Mouse (Mus musculus) megakaryocyte-erythroid progenitor cell, adult 5-6 weeks (primary cell): ENCODE measurements around the gene Adam11. TPM values are rescaled to one million over a fixed set of nuclear protein-coding genes. Genes with fewer than 3 reads are reported as not detected.
"Not testable (repeated sequence)": the region's sequence is repeated elsewhere in the genome, so short reads cannot be mapped to it uniquely, and the experiment has no call there.

Experiments used
- ATAC-seq: replicated peaks from 2 replicates; pipeline ENCODE4 v1.8.0; 2016; ENCODE audit warnings: mild to moderate bottlenecking, inconsistent platforms; ENCODE audit not compliant: severe bottlenecking, poor library complexity, low FRiP score, low TSS enrichment
- total RNA-seq, 2 experiments: library from RNA; stranded (forward) in 1 of 2; stranded (reverse) in 1 of 2; fragments of 200-1000, 215-1000 nt in 1 of 2; fragments of >200 nt in 1 of 2; fragmentation: Nextera tagmentation in 1 of 2; gene quantifications; 2 replicates each; pipeline ENCODE4 v1.2.3; 2014 to 2017

Gene Adam11
- total RNA-seq (2014; fragmentation: Nextera tagmentation): 0.28 and 3.0 TPM in 2 replicates
- 0.14 and 0.15 TPM in 2 replicates for total RNA-seq (2017)

DNA sequence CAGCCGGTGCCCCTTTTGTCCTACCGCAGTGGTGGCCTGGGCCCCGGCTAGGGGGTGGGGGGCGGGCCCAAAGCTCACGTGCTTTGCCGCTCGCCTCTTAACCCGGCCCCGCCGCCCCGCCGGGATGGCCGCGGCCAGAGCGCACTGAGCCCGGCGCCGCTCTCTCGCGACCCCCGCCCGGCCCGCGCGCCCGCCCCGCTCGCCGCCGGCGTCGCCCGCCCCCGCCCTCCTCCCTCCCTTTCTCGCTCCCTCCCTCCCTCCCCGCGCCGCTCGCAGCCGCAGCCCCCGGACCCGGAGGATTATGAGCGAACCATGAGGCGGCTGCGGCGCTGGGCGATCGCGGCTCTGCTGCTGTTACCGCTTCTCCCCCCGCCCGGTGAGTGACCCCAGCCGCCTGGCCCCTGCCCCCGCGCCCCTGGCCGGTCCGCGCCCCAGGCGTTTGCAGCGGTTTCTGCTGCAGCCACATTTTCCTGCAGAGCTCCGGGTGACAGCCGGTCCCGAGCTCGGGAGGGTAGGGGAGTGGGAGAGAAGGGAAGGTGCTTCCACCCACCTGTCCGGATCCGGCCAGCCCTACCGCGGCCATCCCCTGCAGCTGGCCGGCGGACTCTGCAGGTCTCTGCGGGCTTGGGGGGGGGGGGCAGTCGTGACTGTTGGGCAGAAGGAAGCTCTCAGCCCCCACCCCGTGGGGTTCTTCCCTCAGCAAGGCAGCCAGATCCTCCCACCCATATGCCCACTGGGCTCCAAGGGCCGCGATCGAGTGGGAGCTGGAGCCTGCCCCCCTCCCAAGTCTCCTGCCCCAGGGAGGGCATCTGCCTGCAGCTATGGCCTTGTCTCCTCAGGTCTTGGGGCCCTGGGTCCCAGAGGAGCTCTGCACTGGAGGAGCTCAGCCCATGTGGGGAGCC, at the start of gene Adam11:
Gene Adam11 (plus strand): TSS at position 131 of the 902 bp plus-strand sequence.
- no peak for ATAC-seq

DNA sequence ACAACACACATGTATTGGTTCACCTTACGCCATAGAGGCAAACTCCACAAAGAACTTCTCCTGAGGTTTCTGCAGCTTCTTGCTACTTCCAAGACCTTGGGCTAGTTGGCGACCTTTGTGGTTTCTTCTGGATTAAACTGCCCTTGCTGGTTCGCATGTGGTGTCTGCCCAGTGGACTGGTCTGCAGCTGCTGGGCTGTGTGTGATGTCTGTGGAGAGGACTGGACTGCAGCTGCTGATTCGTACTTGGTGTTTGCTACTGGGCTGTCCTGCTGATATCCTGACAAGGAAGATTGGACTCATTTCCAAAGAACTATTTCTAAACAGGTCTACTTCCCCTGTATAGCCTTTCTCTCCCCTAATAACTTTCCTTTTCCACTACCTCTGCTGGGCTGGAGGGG, 48.8 kb upstream of the Adam11 start:
- ATAC-seq: no peak

DNA sequence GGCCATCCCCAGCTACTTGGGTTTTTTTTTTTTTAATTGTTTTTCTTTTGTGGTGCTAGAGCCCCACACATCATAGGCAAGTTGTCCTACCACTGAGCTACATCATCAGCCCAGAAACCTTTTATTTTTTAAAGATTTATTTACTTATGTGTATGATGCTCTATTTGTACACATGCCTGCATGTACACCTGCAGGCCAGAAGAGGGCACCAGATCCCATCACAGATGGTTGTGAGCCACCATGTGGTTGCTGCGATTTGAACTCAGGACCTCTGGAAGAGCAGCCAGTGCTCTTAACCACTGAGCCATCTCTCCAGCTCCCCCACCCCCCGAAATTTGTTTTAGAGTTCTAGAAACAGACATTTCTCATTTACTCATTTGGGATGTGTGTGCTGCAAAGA, 46.7 kb upstream of the Adam11 start:
- not testable (repeated sequence) for ATAC-seq

DNA sequence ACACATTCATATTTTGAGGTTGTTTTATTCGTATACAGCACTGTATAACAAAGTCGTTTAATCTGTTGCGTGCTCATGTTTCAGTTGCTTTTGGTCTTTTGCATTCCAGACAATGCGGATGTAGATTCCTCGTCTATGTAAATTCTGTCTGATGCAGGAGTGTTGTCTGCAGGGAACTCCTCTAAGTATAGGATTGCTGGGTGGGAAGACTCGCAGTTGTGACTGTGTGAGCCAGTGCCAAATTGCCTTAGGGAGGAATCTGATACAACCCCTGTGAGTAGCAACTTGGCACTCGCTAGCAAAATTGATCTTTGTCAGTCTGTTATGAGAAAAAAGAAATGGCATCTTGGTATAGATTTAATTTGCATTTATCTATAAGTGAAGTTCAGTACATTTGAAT, 45.1 kb upstream of the Adam11 start:
- no peak for ATAC-seq

DNA sequence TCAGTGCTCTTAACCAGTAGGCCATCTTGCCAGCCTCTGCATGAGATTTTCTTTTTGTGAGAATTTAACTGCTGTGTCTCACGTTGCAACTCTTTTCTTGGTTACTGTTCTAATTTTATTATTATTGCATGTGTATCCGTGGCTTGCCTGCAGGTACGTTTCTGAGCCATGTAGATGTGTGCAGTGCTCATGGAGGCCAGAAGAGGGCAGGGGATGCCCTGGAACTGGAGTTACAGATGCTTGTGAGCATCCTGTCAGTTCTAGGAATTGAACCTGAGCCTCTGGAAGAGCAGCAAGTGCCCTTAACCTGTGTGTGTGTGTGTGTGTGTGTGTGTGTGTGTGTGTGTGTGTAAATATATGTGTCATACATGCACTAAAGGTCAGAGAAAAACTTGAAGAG, 35.7 kb upstream of the Adam11 start:
- ATAC-seq: 0 out of 2 replicates have a peak, but pooled peaks have one; percentile 57

DNA sequence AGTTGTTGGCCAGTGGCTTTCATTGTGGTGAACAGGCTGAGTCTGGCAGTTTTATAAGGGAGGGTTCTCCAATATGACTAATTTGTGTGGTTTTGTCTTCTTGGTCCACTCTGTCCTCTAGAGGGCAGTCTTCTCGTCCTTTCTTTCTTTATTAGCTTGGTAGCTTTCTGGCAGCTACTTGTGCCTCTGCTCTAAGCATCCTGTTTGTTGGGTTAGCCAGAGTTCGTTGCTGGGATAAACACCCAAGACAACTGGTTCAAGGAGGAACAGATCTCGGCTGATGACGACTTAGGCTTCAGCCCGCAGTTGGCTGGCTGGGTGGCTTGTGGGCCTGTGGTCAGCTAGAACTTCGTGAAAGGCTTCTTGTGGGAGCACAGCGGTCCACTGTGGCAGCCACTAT, 32.6 kb upstream of the Adam11 start:
- peak; percentile 65; the same call in 1 of the 2 replicates for ATAC-seq

DNA sequence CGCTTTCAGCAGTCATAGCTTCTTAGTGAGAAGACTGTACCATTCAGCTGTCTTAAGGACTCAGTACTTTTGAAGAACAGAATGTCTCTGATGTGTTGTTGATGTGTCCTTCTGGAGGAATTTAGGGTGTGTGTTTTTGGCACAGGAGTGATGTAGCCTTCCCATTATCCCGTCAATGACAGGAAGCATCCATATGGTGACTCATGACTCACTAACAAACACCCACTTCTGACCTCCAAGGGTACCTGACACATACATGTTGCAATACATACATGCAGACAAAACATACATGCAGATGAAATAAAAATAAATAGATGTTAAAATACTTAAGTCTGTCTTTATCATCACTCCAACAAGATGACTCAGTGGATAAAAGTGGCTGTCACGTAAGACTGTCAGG, 31.4 kb upstream of the Adam11 start:
- ATAC-seq: no peak

DNA sequence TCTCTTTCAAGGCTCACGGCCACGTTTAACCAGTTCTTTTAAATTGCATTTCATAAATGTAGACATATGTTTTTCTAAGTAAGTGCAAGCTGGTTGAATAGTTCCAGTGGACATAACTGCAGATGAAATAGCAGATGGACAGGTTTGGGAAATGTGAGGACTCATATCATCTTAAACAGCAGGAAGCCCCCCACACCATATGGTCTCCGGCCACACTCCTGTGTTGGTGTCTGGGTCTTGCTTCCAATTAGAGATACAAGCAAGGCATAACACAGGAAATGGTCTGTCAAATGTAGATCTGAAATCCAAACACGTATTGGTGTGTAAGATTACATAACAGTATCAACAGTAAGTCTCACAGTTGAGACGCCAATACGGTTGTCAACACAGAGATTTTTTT, 29.9 kb upstream of the Adam11 start:
- ATAC-seq: no peak

DNA sequence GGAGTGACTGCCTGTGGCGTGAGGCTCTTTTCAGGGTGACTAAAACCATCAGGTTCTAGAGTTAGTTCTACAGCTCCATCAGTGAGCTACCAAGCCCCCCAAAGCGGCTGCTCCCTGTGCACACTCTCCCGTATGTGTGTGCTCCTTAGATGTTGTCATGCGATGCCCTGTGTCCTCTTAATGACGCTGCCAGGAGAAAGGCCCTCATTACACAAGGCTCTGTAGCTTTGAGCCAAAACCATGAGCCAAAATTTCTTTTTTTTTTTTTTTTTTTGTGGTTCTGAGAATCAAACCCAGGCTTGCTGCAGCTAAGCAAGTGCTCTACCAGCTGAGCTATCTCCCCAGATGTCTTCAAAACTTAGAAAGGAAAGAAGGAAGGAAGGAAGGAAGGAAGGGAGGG, 28.1 kb upstream of the Adam11 start:
- no peak for ATAC-seq

DNA sequence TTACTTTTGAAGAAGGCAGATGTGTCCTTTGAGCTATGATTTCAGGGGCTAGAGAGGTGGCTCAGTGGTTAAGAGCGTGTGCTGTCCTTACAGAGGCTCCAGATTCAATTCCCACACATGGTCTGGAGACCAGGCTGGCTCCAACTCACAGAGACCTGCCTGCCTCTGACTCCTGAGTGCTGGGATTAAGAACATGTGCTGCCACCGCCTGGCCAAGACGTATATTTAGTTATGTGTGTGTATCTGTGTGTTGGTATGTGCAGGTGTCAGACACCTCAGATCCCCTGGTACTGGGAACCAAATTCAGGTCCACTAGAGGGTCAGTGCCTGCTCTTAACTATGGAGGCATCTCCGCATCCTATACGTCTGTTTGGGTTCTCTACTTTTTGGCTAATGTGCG, 26.3 kb upstream of the Adam11 start:
- ATAC-seq: no peak

DNA sequence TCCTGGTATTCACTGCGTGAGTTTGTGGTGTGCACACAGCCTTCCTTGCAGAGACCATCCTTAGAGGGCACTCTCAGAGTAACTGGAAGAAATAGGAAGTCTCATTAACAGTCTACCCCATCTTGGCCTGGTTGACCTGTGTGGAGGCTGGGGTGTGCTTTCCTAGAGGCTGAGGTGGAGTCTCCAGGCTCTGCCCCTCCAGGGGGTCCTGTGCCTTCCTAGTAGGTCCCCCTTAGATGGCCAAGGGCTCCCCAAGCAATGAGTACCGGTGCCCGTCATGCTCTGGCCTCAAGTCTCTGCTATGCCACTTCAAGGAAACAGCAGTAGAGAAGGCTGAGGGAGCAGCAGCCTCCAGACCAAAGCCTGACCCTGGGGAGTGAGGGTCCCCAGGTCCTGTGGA, 23.2 kb upstream of the Adam11 start:
- no peak for ATAC-seq

DNA sequence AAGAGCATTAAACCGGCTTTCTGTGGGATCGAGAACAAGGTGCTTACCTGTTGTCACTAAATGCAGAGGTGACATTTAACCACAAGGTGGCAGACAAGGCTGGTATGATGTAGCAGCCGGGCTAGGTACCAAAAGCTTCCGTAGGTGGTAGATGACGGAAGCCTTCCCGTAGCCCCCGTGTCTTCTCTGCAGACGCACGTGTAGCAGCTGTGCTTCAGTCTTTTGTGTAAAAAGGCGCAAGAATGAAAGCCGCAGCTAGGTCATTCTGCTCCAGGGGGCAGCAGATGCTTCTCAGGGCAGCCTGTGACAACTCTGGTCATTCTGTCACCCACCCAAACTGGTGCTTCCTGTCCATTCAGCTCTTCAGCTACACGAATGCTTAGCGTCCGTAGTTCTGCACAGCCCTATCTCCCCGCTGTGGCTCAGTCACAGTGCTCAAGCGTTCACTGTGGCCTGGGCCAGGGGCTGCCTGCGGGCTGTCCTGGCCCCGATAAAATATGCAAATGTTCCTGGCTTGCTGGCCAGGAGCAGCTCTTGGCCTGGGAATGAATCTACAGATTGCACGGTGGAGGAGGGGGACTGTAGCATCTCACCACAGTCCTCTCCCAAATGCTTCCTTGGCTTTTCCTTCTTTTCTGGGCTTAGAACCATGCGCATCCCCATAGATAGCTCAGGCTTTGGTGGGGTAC, 21.8 kb upstream of the Adam11 start:
- peak; percentile 83 for ATAC-seq

DNA sequence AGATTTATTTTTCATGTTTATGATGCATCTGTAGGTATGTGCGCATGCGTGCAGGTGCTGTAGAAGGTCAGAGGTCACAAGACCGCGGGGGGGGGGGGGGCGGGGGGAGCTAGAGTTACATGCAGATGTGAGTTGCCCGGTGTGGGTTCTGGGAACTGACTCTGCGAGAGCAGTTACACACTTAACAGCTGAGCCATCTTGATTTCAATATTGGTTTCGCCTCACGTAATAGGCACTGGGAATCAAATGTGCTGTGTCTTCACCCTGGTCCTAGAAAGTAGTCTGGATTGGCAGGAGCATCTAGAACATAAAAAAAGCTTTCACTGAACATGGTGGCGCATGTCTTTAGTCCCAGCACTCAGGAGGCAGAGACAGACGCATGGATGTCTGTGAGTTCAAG, 20.6 kb upstream of the Adam11 start:
- ATAC-seq: no peak

DNA sequence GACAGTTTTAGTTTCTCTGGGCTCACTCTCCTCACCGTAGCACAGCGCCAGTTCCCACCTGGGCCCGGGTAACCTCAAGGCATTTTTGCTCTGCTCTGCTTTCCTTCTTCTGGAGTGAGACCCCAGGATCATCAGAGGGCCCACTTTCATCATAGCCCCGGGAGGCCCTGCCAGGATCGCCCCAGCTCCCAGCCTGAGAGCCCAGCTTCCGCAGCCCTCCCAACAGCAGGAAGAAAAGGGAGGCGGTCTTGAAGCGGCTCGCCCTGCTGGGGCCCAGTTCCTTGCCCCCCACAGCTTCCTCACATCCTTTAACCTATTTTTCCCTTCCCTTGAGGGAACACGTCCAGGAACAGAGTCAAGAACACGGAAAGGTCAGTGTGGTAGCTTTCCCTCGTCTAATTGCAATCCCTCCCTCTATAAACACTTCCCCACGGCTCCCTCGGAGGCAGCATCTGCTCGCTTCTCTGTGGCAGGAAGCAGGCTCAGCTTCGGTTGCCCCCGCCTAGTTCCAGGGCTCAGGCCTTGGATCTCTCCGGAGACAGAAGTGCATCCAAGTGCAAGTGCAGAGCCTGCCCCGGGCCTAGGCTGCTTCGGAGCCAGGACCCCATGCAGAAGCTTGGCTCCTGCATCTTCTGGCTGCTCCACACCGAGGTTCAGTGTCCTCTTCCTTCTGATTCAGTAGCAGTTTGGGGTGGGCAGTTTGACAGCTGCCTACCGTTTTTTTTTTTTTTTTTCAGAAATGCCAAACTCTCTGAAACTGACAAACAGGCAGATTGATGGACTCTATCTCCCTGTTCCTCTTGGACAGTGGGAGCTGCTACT, 19.9 kb upstream of the Adam11 start:
- no peak for ATAC-seq

DNA sequence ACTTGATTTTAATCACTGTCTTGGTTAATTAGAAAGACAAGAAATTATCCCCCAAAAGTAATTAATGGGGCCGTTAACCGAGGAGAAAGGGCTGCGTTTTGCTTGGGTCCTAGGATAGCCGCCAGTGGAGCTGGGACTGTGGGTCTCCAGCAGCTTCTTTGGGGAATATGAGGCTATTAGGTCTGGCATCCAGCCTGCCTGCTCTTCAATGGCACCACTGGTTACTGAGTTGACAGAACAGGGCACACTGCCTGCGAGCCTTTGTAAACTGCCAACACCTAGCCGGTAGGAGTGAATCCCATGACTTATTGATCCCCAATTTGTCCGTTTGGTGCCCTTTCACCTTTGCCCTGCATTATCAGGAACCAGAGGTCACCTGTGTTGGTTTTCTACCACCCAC, 19.2 kb upstream of the Adam11 start:
- no peak for ATAC-seq

DNA sequence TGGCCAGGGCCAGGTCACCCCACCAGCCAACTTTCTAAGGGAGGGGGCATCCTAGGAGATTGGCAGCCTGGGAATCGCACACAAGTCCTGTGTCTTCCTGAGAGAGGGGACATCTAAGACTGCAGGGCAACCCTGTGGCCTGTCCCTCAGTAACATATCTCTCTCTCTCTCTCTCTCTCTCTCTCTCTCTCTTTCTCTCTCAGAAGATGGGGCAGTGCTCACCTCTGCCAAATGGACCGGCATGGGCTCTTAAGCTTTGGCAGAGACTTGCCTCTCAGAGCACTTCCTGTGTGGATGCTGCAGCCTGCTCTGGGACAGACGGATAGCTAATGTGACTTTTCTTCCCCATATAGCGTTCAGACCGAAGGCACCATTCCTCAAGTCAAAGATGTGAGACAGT, 18.4 kb upstream of the Adam11 start:
- ATAC-seq: no peak

DNA sequence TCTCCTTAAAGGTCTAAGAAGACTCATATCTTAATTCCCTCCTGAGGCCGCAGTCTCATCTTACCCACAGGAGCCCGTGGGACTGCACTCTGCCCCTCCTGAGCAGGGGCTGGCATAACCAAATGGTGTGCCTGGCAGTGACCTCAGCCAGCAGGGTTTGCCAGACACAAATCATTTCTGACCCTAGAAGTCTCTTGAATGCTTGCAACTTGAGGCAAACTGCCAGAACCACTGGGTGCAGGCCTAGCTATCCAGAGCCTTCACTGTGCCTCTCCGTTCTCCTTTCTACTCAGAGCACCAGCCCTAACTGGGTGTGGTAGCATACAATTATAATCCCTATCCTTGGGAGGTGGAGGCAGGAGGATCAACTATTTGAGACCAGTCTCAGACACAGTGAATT, 16.5 kb upstream of the Adam11 start:
- ATAC-seq: no peak

DNA sequence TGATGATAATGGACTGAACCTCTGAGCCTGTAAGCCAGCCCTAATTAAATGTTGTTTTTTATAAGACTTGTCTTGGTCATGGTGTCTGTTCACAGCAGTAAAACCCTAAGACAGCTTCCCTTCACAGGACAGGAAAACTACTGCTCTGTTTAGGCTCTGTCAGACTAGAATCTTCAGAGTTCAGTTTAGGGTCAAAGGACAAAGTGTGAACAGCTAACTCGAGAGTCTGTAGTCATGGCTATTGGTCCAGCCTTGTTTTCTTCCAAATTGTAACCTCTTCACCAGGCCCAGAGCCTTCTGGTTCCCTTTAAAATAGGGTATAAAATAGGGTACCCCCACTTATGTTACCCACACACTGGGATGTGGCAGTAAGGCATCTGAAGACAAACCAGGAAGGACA, 13.4 kb upstream of the Adam11 start:
- ATAC-seq: no peak

DNA sequence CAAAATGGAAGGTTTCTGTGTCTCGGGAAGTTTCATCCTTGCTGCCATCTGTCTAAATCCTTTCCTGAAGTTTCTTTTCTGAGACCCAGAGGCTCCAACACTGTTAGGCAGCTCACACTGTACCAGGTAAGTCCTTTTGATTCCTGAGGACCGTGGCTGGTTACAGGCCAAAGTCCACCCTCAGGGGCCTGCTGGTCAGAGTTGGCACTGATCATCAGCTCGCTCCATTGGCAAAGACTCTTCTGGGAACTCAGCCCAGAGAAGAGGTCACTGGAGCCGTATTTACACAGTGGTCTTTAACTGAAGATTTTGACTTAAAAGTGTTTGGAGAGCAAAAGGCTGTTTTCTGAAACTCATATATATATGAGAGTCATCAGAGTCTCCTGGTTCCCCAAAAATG, 12.9 kb upstream of the Adam11 start:
- ATAC-seq: no peak

DNA sequence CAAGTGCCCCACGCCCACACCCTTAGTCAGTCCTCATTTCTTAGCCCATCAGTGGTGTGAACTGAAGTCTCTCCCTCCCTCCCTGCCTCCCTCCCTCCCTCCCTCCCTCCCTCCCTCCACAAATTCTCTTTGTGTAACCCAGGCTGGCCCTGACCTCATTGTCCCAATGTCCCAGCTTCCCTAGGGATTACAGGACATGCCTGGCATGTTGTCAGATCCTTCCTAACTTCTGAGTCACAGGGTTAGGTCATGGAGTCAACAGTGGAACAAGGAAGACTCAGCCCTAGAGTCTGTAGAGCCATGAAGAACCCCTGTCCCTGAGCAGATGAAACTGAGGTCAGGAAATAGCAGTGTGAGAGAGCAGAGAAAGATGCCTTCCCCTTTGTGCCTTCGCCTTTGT, 11.5 kb upstream of the Adam11 start:
- ATAC-seq: no peak
